In genomic region chr7:30050882-30051548, GRCm38 (mm10) we compare ENCODE assay signal across 8 mouse cellular contexts. TPM values are rescaled to one million over a fixed set of nuclear protein-coding genes. Genes with fewer than 3 reads are reported as not detected.
DNase-seq lines count a peak whose midpoint lies in the region; ATAC-seq and TF ChIP-seq lines count a peak whose summit lies in the region.

TSS of gene Zfp14 (minus strand) at chr7:30051380.

- H3K27ac ChIP-seq in heart, embryonic 12.5 days (ENCODE audit: poor library complexity, severe bottlenecking), result peak within 1 kb of the TSS; percentile 83
- H3K27ac ChIP-seq in kidney, postnatal 0 days, result peak within 1 kb of the TSS; percentile 48
- no peak within 1 kb of the TSS for H3K27ac ChIP-seq in liver, embryonic 11.5 days (ENCODE audit: low read depth, low read length)
- peak within 1 kb of the TSS; percentile 63 for H3K27ac ChIP-seq in stomach, embryonic 14.5 days (ENCODE audit: low read length)

- no peaks in the 10 kb centered on the region for H3K27me3 ChIP-seq in heart, embryonic 12.5 days (replicated peaks)
- H3K27me3 ChIP-seq in kidney, postnatal 0 days (ENCODE audit: insufficient read depth, low read length), result no peaks in the 10 kb centered on the region
- H3K27me3 ChIP-seq in liver, embryonic 11.5 days (replicated peaks; ENCODE audit: control insufficient read depth, insufficient read depth, low read length), result no peaks in the 10 kb centered on the region
- H3K27me3 ChIP-seq in stomach, embryonic 14.5 days (ENCODE audit: control insufficient read depth, insufficient read depth, low read length), result no peaks in the 10 kb centered on the region

- H3K4me3 ChIP-seq in heart, embryonic 12.5 days, result peak within 1 kb of the TSS; percentile 79
- H3K4me3 ChIP-seq in kidney, postnatal 0 days (replicated peaks; ENCODE audit: low read depth, low read length), result peak within 1 kb of the TSS; percentile 68
- peak within 1 kb of the TSS; percentile 58 for H3K4me3 ChIP-seq in liver, embryonic 11.5 days (ENCODE audit: low read depth, low read length)
- peak within 1 kb of the TSS; percentile 82 for H3K4me3 ChIP-seq in stomach, embryonic 14.5 days (ENCODE audit: low read depth, low read length)

- no peaks in the 10 kb centered on the region for H3K9me3 ChIP-seq in heart, embryonic 12.5 days (replicated peaks)
- H3K9me3 ChIP-seq in kidney, postnatal 0 days (replicated peaks; ENCODE audit: low read length), result no peaks in the 10 kb centered on the region
- no peaks in the 10 kb centered on the region for H3K9me3 ChIP-seq in liver, embryonic 11.5 days (ENCODE audit: control insufficient read depth, low read length)
- H3K9me3 ChIP-seq in stomach, embryonic 14.5 days (ENCODE audit: control insufficient read depth, low read depth, low read length), result no peaks in the 10 kb centered on the region

- peak within 1 kb of the TSS; percentile 95 for H3K4me2 ChIP-seq in heart, embryonic 12.5 days
- peak within 1 kb of the TSS; percentile 95 for H3K4me2 ChIP-seq in kidney, postnatal 0 days (ENCODE audit: low read length)
- H3K4me2 ChIP-seq in liver, embryonic 11.5 days, result peak within 1 kb of the TSS; percentile 78
- H3K4me2 ChIP-seq in stomach, embryonic 14.5 days (replicated peaks; ENCODE audit: low read depth, low read length), result peak within 1 kb of the TSS; percentile 79

- peak within 1 kb of the TSS; percentile 84 for H3K9ac ChIP-seq in heart, embryonic 12.5 days
- H3K9ac ChIP-seq in kidney, postnatal 0 days (ENCODE audit: low read depth, low read length), result peak within 1 kb of the TSS; percentile 66
- peak within 1 kb of the TSS; percentile 63 for H3K9ac ChIP-seq in liver, embryonic 11.5 days (ENCODE audit: low read depth, low read length)
- H3K9ac ChIP-seq in stomach, embryonic 14.5 days (replicated peaks; ENCODE audit: low read depth, low read length), result peak within 1 kb of the TSS; percentile 67

- peaks cover 11% of the 10 kb centered on the region for H3K4me1 ChIP-seq in heart, embryonic 12.5 days (replicated peaks)
- 0 out of 2 replicates have a peak, but pooled peaks cover 3% of the 10 kb centered on the region for H3K4me1 ChIP-seq in kidney, postnatal 0 days (replicated peaks; ENCODE audit: insufficient read depth, low read length)
- peaks cover 4% of the 10 kb centered on the region for H3K4me1 ChIP-seq in liver, embryonic 11.5 days (replicated peaks; ENCODE audit: control insufficient read depth, insufficient read depth, low read length)
- peaks cover 5% of the 10 kb centered on the region; the same call in 1 of the 2 replicates for H3K4me1 ChIP-seq in stomach, embryonic 14.5 days (ENCODE audit: control insufficient read depth, insufficient read depth, low read length)

- peak; percentile 87 to 89 for DNase-seq in B cell, adult 2 months
- DNase-seq in brain, adult 2 months (ENCODE audit: low read depth, low spot score), result peak; percentile 98
- peak; percentile 92 for DNase-seq in kidney, postnatal 0 days (ENCODE audit: low spot score)
- DNase-seq in liver, embryonic 11.5 days (ENCODE audit: low spot score), result peak; percentile 83
- DNase-seq in naive thymus-derived CD4-positive, alpha-beta T cell, adult 2 months (ENCODE audit: low read depth), result peak; percentile 87

- under 1% methylated on average over 40 of the region's 40 CpGs for WGBS in heart, embryonic 12.5 days
- under 1% methylated on average over 40 of the region's 40 CpGs for WGBS in kidney, postnatal 0 days
- WGBS in liver, embryonic 11.5 days, result under 1% methylated on average over 40 of the region's 40 CpGs
- under 1% methylated on average over 40 of the region's 40 CpGs for WGBS in stomach, embryonic 14.5 days

- TF ChIP-seq CTCF in kidney, postnatal 0 days (IDR thresholded peaks at IDR 0.05; ENCODE audit: low read depth), result no peak

- H3K36me3 ChIP-seq in heart, embryonic 12.5 days, result peaks cover 12% of the 10 kb centered on the region
- no peaks in the 10 kb centered on the region for H3K36me3 ChIP-seq in kidney, postnatal 0 days (ENCODE audit: insufficient read depth, low read length)
- H3K36me3 ChIP-seq in liver, embryonic 11.5 days (ENCODE audit: control insufficient read depth, insufficient read depth, low read length), result peaks cover 3% of the 10 kb centered on the region; the same call in 1 of the 2 replicates
- no peaks in the 10 kb centered on the region for H3K36me3 ChIP-seq in stomach, embryonic 14.5 days (ENCODE audit: control insufficient read depth, insufficient read depth, low read length)

- ATAC-seq in erythroblast, adult 5-6 weeks (replicated peaks; ENCODE audit: low FRiP score, poor library complexity, severe bottlenecking), result peak; percentile 100
- ATAC-seq in heart, embryonic 12.5 days (ENCODE audit: insufficient number of reproducible peaks, low FRiP score), result peak; percentile 97
- peak; percentile 93 for ATAC-seq in kidney, postnatal 0 days (replicated peaks; ENCODE audit: low FRiP score, low read depth)
- ATAC-seq in liver, embryonic 11.5 days (replicated peaks; ENCODE audit: low FRiP score), result peak; percentile 99
- peak; percentile 97 for ATAC-seq in stomach, embryonic 14.5 days (ENCODE audit: insufficient number of reproducible peaks, insufficient read depth, low FRiP score, low read depth)

RNA-seq across cellular contexts. Expression of gene Zfp14, which starts in this region (rescaled TPM):
- total RNA-seq in erythroblast, adult 5-6 weeks (2015; ENCODE audit: low replicate concordance), result not detected in 2 replicates
- 1.7 TPM in 1 of 2 replicates, not detected in the other for total RNA-seq in erythroblast, adult 5-6 weeks (2017; ENCODE audit: low replicate concordance)
- polyA plus RNA-seq in heart, embryonic 12.5 days (2016; fragmentation: Nextera tagmentation; extraction: Ambion mirVana), result 3.1 and 3.4 TPM in 2 replicates
- polyA plus RNA-seq in kidney, postnatal 0 days (2015; fragmentation: Nextera tagmentation; extraction: Ambion mirVana), result 2.8 and 3.8 TPM in 2 replicates
- polyA plus RNA-seq in liver, embryonic 11.5 days (2014; fragmentation: Nextera tagmentation; extraction: Ambion mirVana), result 1.4 and 1.8 TPM in 2 replicates
- 3.6 and 4.4 TPM in 2 replicates for polyA plus RNA-seq in stomach, embryonic 14.5 days (2014; fragmentation: Nextera tagmentation; extraction: Ambion mirVana)
